In the genomic region with DNA sequence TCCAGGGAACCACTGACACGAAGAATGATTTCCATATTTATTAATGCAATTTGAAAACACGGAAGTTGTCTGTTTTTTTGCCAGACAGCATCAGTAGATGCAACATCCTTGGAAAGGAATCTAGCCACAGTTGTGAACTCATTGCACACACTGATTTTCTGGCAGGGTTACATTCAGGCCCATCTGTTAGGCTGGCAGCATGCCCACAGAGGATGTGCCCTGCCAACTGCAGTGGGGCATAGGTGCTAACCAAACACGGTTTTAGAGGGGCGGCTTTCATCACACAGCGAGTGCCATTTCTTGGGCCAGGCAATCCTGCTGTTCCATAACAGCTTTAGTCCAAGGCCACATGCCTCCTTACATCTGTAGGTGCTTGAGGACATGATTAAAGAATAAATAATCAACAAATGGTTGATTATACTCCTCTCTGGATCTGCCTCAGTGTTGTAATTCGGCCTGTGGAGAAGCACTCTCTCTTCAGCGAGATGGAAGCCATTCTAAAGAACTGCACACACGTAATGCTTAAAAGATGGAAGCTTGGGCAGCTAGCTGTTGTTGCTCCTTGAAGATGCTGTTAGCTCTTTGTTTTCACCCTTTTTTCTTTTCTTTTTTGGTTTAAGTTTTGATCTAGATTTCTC, we compare ENCODE assay signal across 10 mouse cellular contexts. TPM values are rescaled to one million over a fixed set of nuclear protein-coding genes. Genes with fewer than 3 reads are reported as not detected.
DNase-seq lines count a peak whose midpoint lies in the region; ATAC-seq lines count a peak whose summit lies in the region.
"Had no signal": no experiment of that assay in that cellular context is flagged by ENCODE, and none has a peak within 500 bp of the region (broad histone marks: within the 10 kb centered on the region; RNA-seq: fewer than 3 reads in every experiment).

No protein-coding gene starts in this region.

- H3K27me3 ChIP-seq in midbrain, embryonic 11.5 days (ENCODE audit: control insufficient read depth, insufficient read depth, low read length): no peaks in the 10 kb centered on the region
- H3K27me3 ChIP-seq in midbrain, embryonic 10.5 days (ENCODE audit: low read depth, poor library complexity, severe bottlenecking): no peaks in the 10 kb centered on the region
- H3K27me3 ChIP-seq in kidney, embryonic 14.5 days (ENCODE audit: control insufficient read depth, insufficient read depth, low read length): no peaks in the 10 kb centered on the region
- no peaks in the 10 kb centered on the region for H3K27me3 ChIP-seq in limb, embryonic 10.5 days (ENCODE audit: low read depth, poor library complexity, severe bottlenecking)
- H3K27me3 ChIP-seq: midbrain, embryonic 12.5 days had no signal

- H3K9me3 ChIP-seq in midbrain, embryonic 11.5 days (ENCODE audit: control insufficient read depth, low read length): no peaks in the 10 kb centered on the region
- H3K9me3 ChIP-seq in midbrain, embryonic 10.5 days (replicated peaks): no peaks in the 10 kb centered on the region
- H3K9me3 ChIP-seq in kidney, embryonic 14.5 days (ENCODE audit: control insufficient read depth, low read length): no peaks in the 10 kb centered on the region
- 0 out of 2 replicates have a peak, but pooled peaks cover 2% of the 10 kb centered on the region for H3K9me3 ChIP-seq in limb, embryonic 10.5 days (replicated peaks)
- H3K9me3 ChIP-seq: midbrain, embryonic 12.5 days had no signal

- H3K4me3 ChIP-seq in midbrain, embryonic 11.5 days (ENCODE audit: low read depth, low read length): no peak overlapping the region
- H3K4me3 ChIP-seq in midbrain, embryonic 10.5 days: no peak overlapping the region
- H3K4me3 ChIP-seq in kidney, embryonic 14.5 days (ENCODE audit: low read length): no peak overlapping the region
- no peak overlapping the region for H3K4me3 ChIP-seq in limb, embryonic 10.5 days
- H3K4me3 ChIP-seq: midbrain, embryonic 12.5 days had no signal

- peak; percentile 33 for DNase-seq in adrenal gland, postnatal 25 days
- no peak for DNase-seq in adrenal gland, adult 18-20 months (ENCODE audit: low spot score in 2 of 2)
- peak; percentile 51 for DNase-seq in midbrain, embryonic 11.5 days (ENCODE audit: low spot score, missing footprints)
- no peak for DNase-seq in midbrain, embryonic 10.5 days (ENCODE audit: low spot score)
- DNase-seq in cerebellum, adult 9-10 months: peak; percentile 97
- DNase-seq in layer of hippocampus, postnatal 10 days (ENCODE audit: low spot score in 2 of 2): peak; percentile 78 to 79
- no peak for DNase-seq in limb, embryonic 10.5 days (ENCODE audit: low spot score)
- DNase-seq: gastrocnemius, postnatal 25 days had no signal

- 89% methylated on average over 8 of the region's 8 CpGs for WGBS in midbrain, embryonic 11.5 days
- 89% methylated on average over 8 of the region's 8 CpGs for WGBS in midbrain, embryonic 10.5 days
- 83% methylated on average over 8 of the region's 8 CpGs for WGBS in kidney, embryonic 14.5 days
- WGBS in limb, embryonic 10.5 days: 86% methylated on average over 8 of the region's 8 CpGs

- no peak overlapping the region for H3K4me2 ChIP-seq in midbrain, embryonic 11.5 days
- H3K4me2 ChIP-seq in kidney, embryonic 14.5 days (replicated peaks; ENCODE audit: low read depth, low read length): no peak overlapping the region
- H3K4me2 ChIP-seq: midbrain, embryonic 12.5 days had no signal

- no peaks in the 10 kb centered on the region for H3K4me1 ChIP-seq in midbrain, embryonic 11.5 days (ENCODE audit: control insufficient read depth, insufficient read depth, low read length)
- no peaks in the 10 kb centered on the region for H3K4me1 ChIP-seq in midbrain, embryonic 10.5 days
- no peaks in the 10 kb centered on the region for H3K4me1 ChIP-seq in kidney, embryonic 14.5 days (ENCODE audit: control insufficient read depth, insufficient read depth, low read length)
- no peaks in the 10 kb centered on the region; the same call in 1 of the 2 replicates for H3K4me1 ChIP-seq in limb, embryonic 10.5 days
- H3K4me1 ChIP-seq: midbrain, embryonic 12.5 days had no signal

- no peak overlapping the region for H3K9ac ChIP-seq in midbrain, embryonic 11.5 days (ENCODE audit: low read length)
- no peak overlapping the region for H3K9ac ChIP-seq in kidney, embryonic 14.5 days (ENCODE audit: low read depth, low read length)
- H3K9ac ChIP-seq: midbrain, embryonic 12.5 days had no signal

- ATAC-seq in midbrain, embryonic 11.5 days (ENCODE audit: low FRiP score): no peak
- ATAC-seq in kidney, embryonic 14.5 days (ENCODE audit: low FRiP score, low TSS enrichment): no peak

- H3K36me3 ChIP-seq in midbrain, embryonic 11.5 days (ENCODE audit: control insufficient read depth, insufficient read depth, low read length): no peaks in the 10 kb centered on the region
- H3K36me3 ChIP-seq in midbrain, embryonic 10.5 days: no peaks in the 10 kb centered on the region
- H3K36me3 ChIP-seq in kidney, embryonic 14.5 days (ENCODE audit: control insufficient read depth, insufficient read depth, low read length): no peaks in the 10 kb centered on the region
- H3K36me3 ChIP-seq in limb, embryonic 10.5 days: no peaks in the 10 kb centered on the region
- H3K36me3 ChIP-seq: midbrain, embryonic 12.5 days had no signal

- H3K27ac ChIP-seq in midbrain, embryonic 11.5 days (ENCODE audit: low read depth, low read length): no peak overlapping the region
- no peak overlapping the region for H3K27ac ChIP-seq in midbrain, embryonic 10.5 days (replicated peaks)
- no peak overlapping the region for H3K27ac ChIP-seq in kidney, embryonic 14.5 days (ENCODE audit: low read depth, low read length)
- H3K27ac ChIP-seq in limb, embryonic 10.5 days: no peak overlapping the region
- H3K27ac ChIP-seq: midbrain, embryonic 12.5 days had no signal

RNA-seq across cellular contexts. Expression of a gene that starts 21.7 kb away (rescaled TPM):
- 728 and 886 TPM in 2 replicates for total RNA-seq in adrenal gland, postnatal 25 days (2021)
- total RNA-seq in adrenal gland, adult 18-20 months (2021): 100 to 1,000 TPM; 540 to 822 TPM
- polyA plus RNA-seq in midbrain, embryonic 11.5 days (2014; fragmentation: Nextera tagmentation; extraction: Ambion mirVana): 831 and 886 TPM in 2 replicates
- 839 and 936 TPM in 2 replicates for polyA plus RNA-seq in midbrain, embryonic 10.5 days (2016; fragmentation: Nextera tagmentation; extraction: Ambion mirVana)
- 100 to 1,000 TPM; 669 to 684 TPM for total RNA-seq in layer of hippocampus, postnatal 10 days (2021)
- polyA plus RNA-seq in kidney, embryonic 14.5 days (2014; fragmentation: Nextera tagmentation; extraction: Ambion mirVana): 1,280 and 1,308 TPM in 2 replicates
- 886 and 910 TPM in 2 replicates for polyA plus RNA-seq in limb, embryonic 10.5 days (2016; fragmentation: Nextera tagmentation; extraction: Ambion mirVana)

RNA-seq across cellular contexts. Expression of a gene that starts 40.4 kb away (rescaled TPM):
- 66.7 and 75.0 TPM in 2 replicates for total RNA-seq in adrenal gland, postnatal 25 days (2021)
- total RNA-seq in adrenal gland, adult 18-20 months (2021): 10 to 100 TPM; 73.4 to 74.3 TPM
- polyA plus RNA-seq in midbrain, embryonic 11.5 days (2014; fragmentation: Nextera tagmentation; extraction: Ambion mirVana): 83.3 and 106 TPM in 2 replicates
- polyA plus RNA-seq in midbrain, embryonic 10.5 days (2016; fragmentation: Nextera tagmentation; extraction: Ambion mirVana): 85.5 and 89.4 TPM in 2 replicates
- 100 to 1,000 TPM; 125 to 146 TPM for total RNA-seq in layer of hippocampus, postnatal 10 days (2021)
- polyA plus RNA-seq in kidney, embryonic 14.5 days (2014; fragmentation: Nextera tagmentation; extraction: Ambion mirVana): 64.3 and 83.3 TPM in 2 replicates
- 71.8 and 85.3 TPM in 2 replicates for polyA plus RNA-seq in limb, embryonic 10.5 days (2016; fragmentation: Nextera tagmentation; extraction: Ambion mirVana)

Comparison
In these comparisons a context has a peak if more than half of its experiments do, and no peak if none do; other contexts are left out.
1. DNase-seq: peak in adrenal gland, postnatal 25 days (single experiment), midbrain, embryonic 11.5 days (single experiment), cerebellum, adult 9-10 months (single experiment) and layer of hippocampus, postnatal 10 days (2 of 2); none in adrenal gland, adult 18-20 months (0 of 2), midbrain, embryonic 10.5 days (single experiment) and limb, embryonic 10.5 days (single experiment).